Mouse (Mus musculus): ENCODE data around the gene Nup133.

DNA sequence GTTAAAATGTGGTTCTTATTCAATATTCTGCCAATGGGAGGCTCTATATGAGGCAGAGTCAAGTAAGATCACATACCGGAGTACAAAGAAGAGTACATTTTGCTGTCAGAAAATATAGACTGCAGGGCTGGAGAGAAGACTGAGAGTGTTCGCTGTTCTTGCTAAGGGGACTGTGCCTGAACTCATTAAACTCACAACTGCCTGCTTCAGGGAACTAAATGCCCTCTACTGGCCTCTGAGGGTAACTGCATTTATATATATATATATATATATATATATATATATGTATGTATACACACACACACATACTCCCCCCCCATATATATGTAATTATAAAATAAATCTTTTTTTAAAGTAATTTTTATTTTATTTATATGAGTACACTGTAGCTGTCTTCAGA is 17.8 kb upstream of the Nup133 start:
- TF ChIP-seq TAL1 (IDR thresholded peaks at IDR 0.05; ENCODE audit: low read length) = no peak
- no peak for TF ChIP-seq GATA1 (IDR thresholded peaks at IDR 0.05; ENCODE audit: low read length)

All from erythroblast, embryonic 14.5 days (primary cell).